Mouse (Mus musculus) gastrocnemius, adult 8-10 months (tissue): ENCODE measurements at regions not wholly inside any gene's neighbourhood (a gene's known extent, or its start where the extent isn't known, plus 50 kb on each side); places are given as distances from the start of the nearest gene placed in this dataset.

Experiments
- DNase-seq, 2 experiments: peaks; one replicate each; pipeline ENCODE4 v3.0.0; 2022; ENCODE audit warnings: low spot score in 2 of 2

GRCm38 (mm10) chr17:65049860-65050482 is 214.1 kb upstream of the 4930583I09Rik start:
- no peak for DNase-seq

GRCm38 (mm10) chr17:65015731-65016130 is 179.9 kb upstream of the 4930583I09Rik start:
- DNase-seq, result no peak

- no peak for DNase-seq
Measured at GRCm38 (mm10) chr17:65014682-65015081, 178.8 kb upstream of the 4930583I09Rik start.

GRCm38 (mm10) chr17:65000626-65001135 is 164.8 kb upstream of the 4930583I09Rik start:
- peak in 1 of 2 experiments; percentile 6 for DNase-seq

- DNase-seq, result no peak
Measured at GRCm38 (mm10) chr17:64994483-64994882, 158.6 kb upstream of the 4930583I09Rik start.

- DNase-seq, result no peak
Measured at GRCm38 (mm10) chr17:64991262-64991661, 155.4 kb upstream of the 4930583I09Rik start.

GRCm38 (mm10) chr17:64984276-64985011 is 148.6 kb upstream of the 4930583I09Rik start:
- DNase-seq, result no peak

GRCm38 (mm10) chr17:64983480-64983879 is 147.6 kb upstream of the 4930583I09Rik start:
- DNase-seq, result no peak

DNA sequence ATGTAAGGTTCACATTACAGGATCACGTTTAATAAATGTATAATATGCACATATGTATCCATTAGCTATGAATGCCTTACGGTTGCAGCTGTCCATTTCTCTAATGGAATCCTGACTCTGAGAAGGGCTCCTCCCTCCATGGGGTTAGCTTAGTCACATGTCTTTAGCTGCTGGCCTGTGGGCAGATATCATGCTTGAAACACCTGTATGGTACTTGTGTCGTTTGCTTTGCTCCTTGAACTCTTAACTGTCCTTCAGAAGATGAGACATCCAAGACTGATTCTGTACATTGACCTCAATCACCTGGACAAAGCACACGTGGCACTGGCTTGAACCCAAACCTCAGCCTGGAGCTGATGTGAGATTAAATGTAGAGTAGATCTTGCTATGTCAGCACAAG is 128.3 kb upstream of the 4930583I09Rik start:
- no peak for DNase-seq

- DNase-seq, result no peak
Measured at GRCm38 (mm10) chr17:64961887-64962286, 126.0 kb upstream of the 4930583I09Rik start.

DNA sequence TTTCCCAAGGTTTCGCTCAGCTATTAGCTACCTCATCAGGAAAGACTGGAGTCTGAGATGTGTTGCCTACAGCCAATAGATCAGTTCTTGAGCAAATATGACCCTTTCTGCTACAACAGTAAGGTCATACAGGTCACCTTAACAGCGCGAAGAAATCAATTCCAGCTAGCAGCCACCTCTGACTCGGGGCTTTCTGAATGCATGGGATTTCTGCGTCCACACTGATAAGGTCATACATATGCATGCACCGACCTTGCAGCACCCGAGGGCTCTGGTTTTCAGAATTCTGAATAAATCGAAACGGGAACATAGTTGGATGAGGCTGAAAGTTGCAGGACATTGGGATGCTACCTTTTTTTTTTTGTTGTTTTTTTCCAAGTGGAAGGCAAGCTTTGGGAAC is 121.6 kb upstream of the 4930583I09Rik start:
- DNase-seq, result no peak

GRCm38 (mm10) chr17:64956506-64956905 is 120.6 kb upstream of the 4930583I09Rik start:
- DNase-seq, result no peak

DNA sequence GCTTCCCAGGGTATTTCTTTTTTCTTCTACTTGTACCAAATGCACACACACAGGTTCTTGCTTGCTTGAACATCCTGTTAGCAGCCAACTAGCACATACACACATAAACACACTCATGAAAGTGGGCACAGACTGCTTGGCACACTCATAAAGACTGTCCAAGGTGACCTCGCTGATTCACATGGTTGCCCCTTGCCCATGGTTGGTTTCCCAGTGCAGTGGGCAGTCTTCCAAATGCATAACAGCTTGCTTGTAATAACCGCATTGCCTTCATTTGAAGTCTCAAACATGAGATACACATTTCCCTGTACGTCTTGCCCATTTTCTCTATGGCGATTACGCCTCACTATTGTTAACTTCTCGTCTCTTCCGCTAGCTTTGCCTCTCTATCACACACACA is 117.4 kb upstream of the 4930583I09Rik start:
- DNase-seq, result no peak

- no peak for DNase-seq
Measured at GRCm38 (mm10) chr17:64951625-64951940, 115.7 kb upstream of the 4930583I09Rik start.

- no peak for DNase-seq
Measured at GRCm38 (mm10) chr17:64950802-64951624, 115.1 kb upstream of the 4930583I09Rik start.

GRCm38 (mm10) chr17:64943213-64943612 is 107.3 kb upstream of the 4930583I09Rik start:
- no peak for DNase-seq

GRCm38 (mm10) chr17:64941555-64941954 is 105.7 kb upstream of the 4930583I09Rik start:
- DNase-seq, result no peak

GRCm38 (mm10) chr17:64935683-64936082 is 99.8 kb upstream of the 4930583I09Rik start:
- no peak for DNase-seq

DNA sequence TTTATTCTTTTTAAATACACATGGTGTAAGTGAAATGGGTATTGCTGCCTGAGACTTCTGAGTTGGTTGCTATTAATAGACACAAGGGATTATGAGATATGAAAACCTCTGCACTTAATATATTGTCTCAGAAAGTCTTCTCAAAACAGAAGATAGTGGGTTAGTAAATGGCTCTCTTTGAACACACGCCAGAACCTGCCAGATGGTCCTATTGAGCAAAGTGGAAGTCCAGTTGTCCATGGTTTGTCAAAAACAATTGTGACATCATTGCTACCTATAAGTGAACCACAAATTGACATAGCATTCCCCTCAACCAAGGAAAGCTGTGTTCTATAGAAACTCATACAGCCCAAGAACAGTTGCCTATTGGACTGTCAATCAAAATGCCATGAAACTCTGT is 98.5 kb upstream of the 4930583I09Rik start:
- no peak for DNase-seq

GRCm38 (mm10) chr17:64930816-64931428 is 95.1 kb upstream of the 4930583I09Rik start:
- DNase-seq, result no peak

DNA sequence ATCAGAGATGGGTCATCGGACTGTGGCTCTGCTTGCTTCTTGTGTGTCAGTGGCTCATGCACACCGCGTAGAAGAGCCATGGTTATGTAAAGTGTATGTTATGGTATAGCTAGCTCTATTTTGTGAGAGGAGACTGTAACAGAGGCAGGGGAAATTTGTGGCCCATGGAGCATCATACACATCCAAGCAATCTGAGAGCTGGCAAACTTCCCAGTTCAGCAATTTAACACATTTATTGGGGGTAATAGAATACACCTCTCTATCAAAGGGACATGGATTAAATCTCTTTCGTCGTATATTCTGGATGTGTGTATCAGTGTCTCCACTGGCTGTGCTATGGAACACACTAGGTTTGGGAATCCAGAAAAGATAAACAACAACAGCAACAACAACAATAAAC is 87.9 kb upstream of the 4930583I09Rik start:
- DNase-seq, result no peak

- no peak for DNase-seq
Measured at GRCm38 (mm10) chr17:64922235-64922634, 86.4 kb upstream of the 4930583I09Rik start.
